Mouse (Mus musculus): ENCODE measurements around the gene Cfap45. TPM values are rescaled to one million over a fixed set of nuclear protein-coding genes. Genes with fewer than 3 reads are reported as not detected.

The Cfap45 gene
- polyA plus RNA-seq, 1 experiment: 2.9 TPM

GRCm38 (mm10) chr1:172502145-172503110 lies 18.2 kb upstream of the Cfap45 start:
- Histone ChIP-seq H3K4me1 (ENCODE audit: control insufficient read depth, insufficient read depth, low read length) (peaks cover 3% of the 10 kb centered on the region; the same call in 1 of the 2 replicates), H3K4me3 (ENCODE audit: insufficient read depth, low read length) (peak overlapping the region; percentile 86), H3K27ac (ENCODE audit: insufficient read depth, low read length) (peak overlapping the region; percentile 94)
- TF ChIP-seq CTCF (IDR thresholded peaks at IDR 0.05; ENCODE audit: borderline replicate concordance, insufficient read depth, low read length) (no peak), POLR2A (IDR thresholded peaks at IDR 0.05; ENCODE audit: low read depth, low read length) (peak; percentile 52; the same call in 1 of the 2 replicates)

GRCm38 (mm10) chr1:172503111-172503997 lies 17.2 kb upstream of the Cfap45 start:
- TF ChIP-seq CTCF (IDR thresholded peaks at IDR 0.05; ENCODE audit: borderline replicate concordance, insufficient read depth, low read length) (no peak), POLR2A (IDR thresholded peaks at IDR 0.05; ENCODE audit: low read depth, low read length) (peak; percentile 18; the same call in 1 of the 2 replicates)
- peaks cover 3% of the 10 kb centered on the region; the same call in 1 of the 2 replicates for H3K4me1 ChIP-seq (ENCODE audit: control insufficient read depth, insufficient read depth, low read length)
- peak overlapping the region; percentile 94 for H3K27ac ChIP-seq (ENCODE audit: insufficient read depth, low read length)
- H3K4me3 ChIP-seq (ENCODE audit: insufficient read depth, low read length): peak overlapping the region; percentile 86

GRCm38 (mm10) chr1:172504756-172505155 lies 15.8 kb upstream of the Cfap45 start:
- peaks cover 3% of the 10 kb centered on the region; the same call in 1 of the 2 replicates for H3K4me1 ChIP-seq (ENCODE audit: control insufficient read depth, insufficient read depth, low read length)
- H3K27ac ChIP-seq (ENCODE audit: insufficient read depth, low read length): no peak overlapping the region
- H3K4me3 ChIP-seq (ENCODE audit: insufficient read depth, low read length): no peak overlapping the region
- TF ChIP-seq POLR2A (IDR thresholded peaks at IDR 0.05; ENCODE audit: low read depth, low read length) (no peak), CTCF (IDR thresholded peaks at IDR 0.05; ENCODE audit: borderline replicate concordance, insufficient read depth, low read length) (no peak)

- Histone ChIP-seq H3K4me3 (ENCODE audit: insufficient read depth, low read length) (no peak overlapping the region), H3K27ac (ENCODE audit: insufficient read depth, low read length) (no peak overlapping the region), H3K4me1 (ENCODE audit: control insufficient read depth, insufficient read depth, low read length) (peaks cover 3% of the 10 kb centered on the region; the same call in 1 of the 2 replicates)
- TF ChIP-seq POLR2A (IDR thresholded peaks at IDR 0.05; ENCODE audit: low read depth, low read length): peak; percentile 26; the same call in 1 of the 2 replicates
- TF ChIP-seq CTCF (IDR thresholded peaks at IDR 0.05; ENCODE audit: borderline replicate concordance, insufficient read depth, low read length): no peak
Observed at GRCm38 (mm10) chr1:172507001-172507400, 13.6 kb upstream of the Cfap45 start.

GRCm38 (mm10) chr1:172507701-172508100 lies 12.9 kb upstream of the Cfap45 start:
- no peak for TF ChIP-seq CTCF (IDR thresholded peaks at IDR 0.05; ENCODE audit: borderline replicate concordance, insufficient read depth, low read length)
- no peak for TF ChIP-seq POLR2A (IDR thresholded peaks at IDR 0.05; ENCODE audit: low read depth, low read length)
- H3K4me3 ChIP-seq (ENCODE audit: insufficient read depth, low read length): no peak overlapping the region
- H3K27ac ChIP-seq (ENCODE audit: insufficient read depth, low read length): no peak overlapping the region
- H3K4me1 ChIP-seq (ENCODE audit: control insufficient read depth, insufficient read depth, low read length): peaks cover 3% of the 10 kb centered on the region; the same call in 1 of the 2 replicates

GRCm38 (mm10) chr1:172508172-172508571 lies 12.4 kb upstream of the Cfap45 start:
- Histone ChIP-seq H3K27ac (ENCODE audit: insufficient read depth, low read length) (no peak overlapping the region), H3K4me1 (ENCODE audit: control insufficient read depth, insufficient read depth, low read length) (peaks cover 3% of the 10 kb centered on the region; the same call in 1 of the 2 replicates), H3K4me3 (ENCODE audit: insufficient read depth, low read length) (no peak overlapping the region)
- no peak for TF ChIP-seq POLR2A (IDR thresholded peaks at IDR 0.05; ENCODE audit: low read depth, low read length)
- TF ChIP-seq CTCF (IDR thresholded peaks at IDR 0.05; ENCODE audit: borderline replicate concordance, insufficient read depth, low read length): no peak

- no peak for TF ChIP-seq POLR2A (IDR thresholded peaks at IDR 0.05; ENCODE audit: low read depth, low read length)
- H3K4me3 ChIP-seq (ENCODE audit: insufficient read depth, low read length): no peak overlapping the region
- H3K27ac ChIP-seq (ENCODE audit: insufficient read depth, low read length): no peak overlapping the region
- H3K4me1 ChIP-seq (ENCODE audit: control insufficient read depth, insufficient read depth, low read length): no peaks in the 10 kb centered on the region
Observed at GRCm38 (mm10) chr1:172509235-172509634, 11.4 kb upstream of the Cfap45 start.

- TF ChIP-seq POLR2A (IDR thresholded peaks at IDR 0.05; ENCODE audit: low read depth, low read length) (no peak), CTCF (IDR thresholded peaks at IDR 0.05; ENCODE audit: borderline replicate concordance, insufficient read depth, low read length) (no peak)
- Histone ChIP-seq H3K27ac (ENCODE audit: insufficient read depth, low read length) (no peak overlapping the region), H3K4me1 (ENCODE audit: control insufficient read depth, insufficient read depth, low read length) (no peaks in the 10 kb centered on the region), H3K4me3 (ENCODE audit: insufficient read depth, low read length) (no peak overlapping the region)
Observed at GRCm38 (mm10) chr1:172509983-172510382, 10.6 kb upstream of the Cfap45 start.

- Histone ChIP-seq H3K4me1 (ENCODE audit: control insufficient read depth, insufficient read depth, low read length) (no peaks in the 10 kb centered on the region), H3K27ac (ENCODE audit: insufficient read depth, low read length) (no peak overlapping the region), H3K4me3 (ENCODE audit: insufficient read depth, low read length) (no peak overlapping the region)
- TF ChIP-seq POLR2A (IDR thresholded peaks at IDR 0.05; ENCODE audit: low read depth, low read length): no peak
- TF ChIP-seq CTCF (IDR thresholded peaks at IDR 0.05; ENCODE audit: borderline replicate concordance, insufficient read depth, low read length): no peak
Observed at GRCm38 (mm10) chr1:172510421-172510972, 10.1 kb upstream of the Cfap45 start.

All from embryonic fibroblast, embryonic 13.5 days (primary cell).